Mouse (Mus musculus) C2C12 (cell line): ENCODE measurements at regions not wholly inside any gene's neighbourhood (a gene's known extent, or its start where the extent isn't known, plus 50 kb on each side); places are given as distances from the start of the nearest gene placed in this dataset.

Experiments used
- H3K27me3 ChIP-seq: one replicate; pipeline ENCODE4 v1.6.1; 2011; ENCODE audit not compliant: control insufficient read depth, insufficient read depth, insufficient read length
- H3K36me3 ChIP-seq: one replicate; pipeline ENCODE4 v1.6.1; 2011; ENCODE audit not compliant: control insufficient read depth, insufficient read depth
- H3K4me3 ChIP-seq: one replicate; pipeline ENCODE4 v1.5.1; 2011; ENCODE audit warnings: mild to moderate bottlenecking, control low read depth; ENCODE audit not compliant: poor library complexity, insufficient read depth, severe bottlenecking
- H3K79me2 ChIP-seq: one replicate; pipeline ENCODE4 v1.6.1; 2011; ENCODE audit not compliant: control insufficient read depth, insufficient read depth
- H3K79me3 ChIP-seq: one replicate; pipeline ENCODE4 v1.6.1; 2011; ENCODE audit warnings: low read depth, control low read depth
- H3ac ChIP-seq: one replicate; pipeline ENCODE3; 2011; ENCODE audit warnings: low read depth; ENCODE audit not compliant: control insufficient read depth, insufficient read length
- CEBPB ChIP-seq: IDR thresholded peaks from one replicate; pipeline ENCODE4 v1.6.1; 2011; ENCODE audit warnings: low read depth, mild to moderate bottlenecking, control low read depth, moderate library complexity
- CTCF ChIP-seq: IDR thresholded peaks from one replicate; pipeline ENCODE4 v1.5.1; 2011; ENCODE audit not compliant: control insufficient read depth, insufficient read depth, insufficient read length
- FOSL1 ChIP-seq: IDR thresholded peaks from one replicate; pipeline ENCODE4 v1.8.0; 2011; ENCODE audit warnings: mild to moderate bottlenecking, low read length; ENCODE audit not compliant: poor library complexity, insufficient read depth, severe bottlenecking
- MAX ChIP-seq: IDR thresholded peaks from one replicate; pipeline ENCODE4 v1.6.1; 2011; ENCODE audit warnings: mild to moderate bottlenecking, control low read depth
- MYOD1 ChIP-seq: IDR thresholded peaks from one replicate; pipeline ENCODE4 v1.6.1; 2011; ENCODE audit warnings: low read depth; ENCODE audit not compliant: control insufficient read depth, insufficient read length
- MYOG ChIP-seq: IDR thresholded peaks from one replicate; pipeline ENCODE4 v1.6.1; 2011; ENCODE audit not compliant: control insufficient read depth, insufficient read length; ENCODE audit errors: extremely low read depth
- USF1 ChIP-seq: IDR thresholded peaks from one replicate; pipeline ENCODE4 v1.6.1; 2011; ENCODE audit warnings: low read depth, mild to moderate bottlenecking, control low read depth, moderate library complexity

- Histone ChIP-seq H3ac (no peak overlapping the region), H3K36me3 (no peaks in the 10 kb centered on the region), H3K79me3 (no peaks in the 10 kb centered on the region), H3K27me3 (no peaks in the 10 kb centered on the region), H3K79me2 (no peaks in the 10 kb centered on the region), H3K4me3 (no peak overlapping the region)
- no peak for TF ChIP-seq MAX
- no peak for TF ChIP-seq FOSL1
- no peak for TF ChIP-seq MYOG
- TF ChIP-seq CEBPB: no peak
- TF ChIP-seq USF1: no peak
- TF ChIP-seq MYOD1: no peak
- no peak for TF ChIP-seq CTCF
These were observed 469.9 kb upstream of the Tenm3 start for GRCm38 (mm10) chr8:49313483-49314278.

DNA sequence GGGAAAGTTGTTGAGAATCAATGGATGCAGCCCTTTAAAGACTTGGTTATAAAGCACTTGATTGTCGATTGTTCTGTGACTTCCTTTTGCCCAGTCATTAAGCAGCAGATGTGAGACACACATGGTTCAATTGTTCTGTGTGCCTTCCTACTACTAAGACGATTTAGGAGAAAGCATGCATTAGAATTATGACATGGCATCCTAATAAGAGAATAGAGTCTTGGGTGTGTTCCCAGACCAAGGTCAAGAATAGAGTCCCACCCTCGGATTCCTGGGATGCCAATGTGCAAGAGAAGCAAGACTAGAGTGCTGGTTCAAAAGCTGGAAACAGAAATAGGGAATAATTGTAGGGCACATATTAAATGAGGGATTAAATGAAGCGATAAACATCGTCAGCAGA lies 469.1 kb upstream of the Tenm3 start:
- H3ac ChIP-seq: no peak overlapping the region
- H3K36me3 ChIP-seq: no peaks in the 10 kb centered on the region
- no peaks in the 10 kb centered on the region for H3K79me3 ChIP-seq
- H3K79me2 ChIP-seq: no peaks in the 10 kb centered on the region
- no peak for TF ChIP-seq CEBPB
- no peak for TF ChIP-seq USF1
- no peak for TF ChIP-seq CTCF
- no peak for TF ChIP-seq MYOD1
- no peak overlapping the region for H3K4me3 ChIP-seq
- H3K27me3 ChIP-seq: no peaks in the 10 kb centered on the region

- Histone ChIP-seq H3K27me3 (no peaks in the 10 kb centered on the region), H3K79me2 (no peaks in the 10 kb centered on the region), H3K36me3 (no peaks in the 10 kb centered on the region), H3K4me3 (no peak overlapping the region), H3ac (no peak overlapping the region), H3K79me3 (no peaks in the 10 kb centered on the region)
- TF ChIP-seq CTCF (no peak), MYOD1 (peak; percentile 82), MAX (peak; percentile 49), MYOG (no peak), FOSL1 (peak; percentile 95)
These were observed 438.6 kb upstream of the Tenm3 start for GRCm38 (mm10) chr8:49282401-49282800.

- H3K4me3 ChIP-seq: no peak overlapping the region
- H3K27me3 ChIP-seq: no peaks in the 10 kb centered on the region
- H3K36me3 ChIP-seq: no peaks in the 10 kb centered on the region
- no peaks in the 10 kb centered on the region for H3K79me3 ChIP-seq
- no peak for TF ChIP-seq MYOG
- no peak for TF ChIP-seq MAX
- TF ChIP-seq CTCF: no peak
- no peak for TF ChIP-seq FOSL1
- no peak for TF ChIP-seq CEBPB
- no peak for TF ChIP-seq USF1
- peak; percentile 67 for TF ChIP-seq MYOD1
- H3ac ChIP-seq: no peak overlapping the region
- H3K79me2 ChIP-seq: no peaks in the 10 kb centered on the region
These were observed 437.5 kb upstream of the Tenm3 start for GRCm38 (mm10) chr8:49281254-49281653.

- no peak overlapping the region for H3K4me3 ChIP-seq
- H3K27me3 ChIP-seq: no peaks in the 10 kb centered on the region
- no peak overlapping the region for H3ac ChIP-seq
- no peaks in the 10 kb centered on the region for H3K79me3 ChIP-seq
- no peaks in the 10 kb centered on the region for H3K36me3 ChIP-seq
- TF ChIP-seq FOSL1 (no peak), MYOD1 (no peak), USF1 (no peak), CTCF (no peak), CEBPB (no peak), MAX (no peak), MYOG (no peak)
- no peaks in the 10 kb centered on the region for H3K79me2 ChIP-seq
These were observed 430.3 kb upstream of the Tenm3 start for GRCm38 (mm10) chr8:49274031-49274430.

DNA sequence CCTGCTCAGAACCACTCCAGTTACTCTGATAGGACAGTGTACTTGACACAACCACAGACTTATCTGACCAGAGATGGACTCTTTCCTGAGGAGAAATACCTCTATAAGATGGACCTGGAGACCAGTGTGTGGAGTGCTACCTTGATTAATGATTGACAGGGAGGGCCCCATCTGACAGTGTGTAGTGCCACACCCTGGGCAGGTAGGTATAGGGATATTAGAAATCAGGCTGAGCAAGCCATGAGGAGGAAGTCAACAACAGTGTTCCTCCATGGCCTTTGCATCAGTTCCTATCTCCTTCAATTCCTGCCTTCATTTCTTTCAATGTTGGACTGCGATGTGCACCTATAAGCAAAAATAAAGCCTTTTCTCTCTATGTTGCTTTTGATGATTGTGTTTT lies 429.4 kb upstream of the Tenm3 start:
- H3K36me3 ChIP-seq: no peaks in the 10 kb centered on the region
- H3K79me2 ChIP-seq: no peaks in the 10 kb centered on the region
- no peak for TF ChIP-seq FOSL1
- no peak for TF ChIP-seq MYOG
- no peak for TF ChIP-seq MAX
- TF ChIP-seq CTCF: no peak
- no peak for TF ChIP-seq USF1
- TF ChIP-seq CEBPB: no peak
- no peak for TF ChIP-seq MYOD1
- no peaks in the 10 kb centered on the region for H3K79me3 ChIP-seq
- no peak overlapping the region for H3K4me3 ChIP-seq
- no peak overlapping the region for H3ac ChIP-seq
- no peaks in the 10 kb centered on the region for H3K27me3 ChIP-seq
